Mouse (Mus musculus) midbrain, embryonic 14.5 days (tissue): Measurements from ENCODE around the gene Nt5c2. TPM values are rescaled to one million over a fixed set of nuclear protein-coding genes. Genes with fewer than 3 reads are reported as not detected.

Experiments
- ATAC-seq: fragments of 200-750 bp; cut with Nextera tagmentation; 2 replicates; pipeline ENCODE4 v1.8.0; 2017; ENCODE audit warnings: moderate number of reproducible peaks, moderate library complexity; ENCODE audit not compliant: low FRiP score, low TSS enrichment
- DNase-seq: peaks from one replicate; pipeline ENCODE4 v3.0.0-alpha.2; 2015
- H3K27ac ChIP-seq: fragments of 300-500 bp; sonication (generic); replicated peaks from 2 replicates; pipeline ENCODE4 v1.5.1; 2014; ENCODE audit warnings: mild to moderate bottlenecking, low read depth, low read length, moderate library complexity
- H3K27me3 ChIP-seq: fragments of 300-500 bp; sonication (generic); 2 replicates; pipeline ENCODE4 v1.6.1; 2014; ENCODE audit warnings: low read length, control low read depth, mixed read lengths; ENCODE audit not compliant: control insufficient read depth, insufficient read depth
- H3K36me3 ChIP-seq: fragments of 300-500 bp; sonication (generic); 2 replicates; pipeline ENCODE4 v1.6.1; 2014; ENCODE audit warnings: low read length, control low read depth; ENCODE audit not compliant: control insufficient read depth, insufficient read depth
- H3K4me1 ChIP-seq: fragments of 300-500 bp; sonication (generic); 2 replicates; pipeline ENCODE4 v1.6.1; 2014; ENCODE audit warnings: mild to moderate bottlenecking, antibody characterized with exemption, low read length, control low read depth; ENCODE audit not compliant: control insufficient read depth, insufficient read depth
- H3K4me2 ChIP-seq: fragments of 300-500 bp; sonication (generic); 2 replicates; pipeline ENCODE4 v1.6.1; 2014; ENCODE audit warnings: mild to moderate bottlenecking, low read length, moderate library complexity
- H3K4me3 ChIP-seq: fragments of 300-500 bp; sonication (generic); replicated peaks from 2 replicates; pipeline ENCODE4 v1.5.1; 2014; ENCODE audit warnings: low read depth, low read length
- H3K9ac ChIP-seq: fragments of 300-500 bp; sonication (generic); replicated peaks from 2 replicates; pipeline ENCODE4 v1.6.1; 2014; ENCODE audit warnings: mild to moderate bottlenecking, low read length, moderate library complexity
- H3K9me3 ChIP-seq: fragments of 300-500 bp; sonication (generic); 2 replicates; pipeline ENCODE4 v1.6.1; 2016; ENCODE audit warnings: low read length, control low read depth, mixed read lengths; ENCODE audit not compliant: control insufficient read depth
- WGBS: fragments of 180-500 bp; shearing (Covaris S2); extraction: QIAGEN DNeasy Blood & Tissue Kit; methylation state at CpG from one replicate; pipeline ENCODE4 v1.1.7; 2014; 5-methylcytosine and 5-hydroxymethylcytosine counted together
- polyA plus RNA-seq: library from polyadenylated mRNA; unstranded; fragments of >200 nt; fragmentation: Nextera tagmentation; extraction: Ambion mirVana; gene quantifications from 2 replicates; pipeline ENCODE4 v1.2.1, GENCODE M21; 2014

Nt5c2 gene
- polyA plus RNA-seq, 1 experiment from 2014 or later, result 89.9 TPM

DNA sequence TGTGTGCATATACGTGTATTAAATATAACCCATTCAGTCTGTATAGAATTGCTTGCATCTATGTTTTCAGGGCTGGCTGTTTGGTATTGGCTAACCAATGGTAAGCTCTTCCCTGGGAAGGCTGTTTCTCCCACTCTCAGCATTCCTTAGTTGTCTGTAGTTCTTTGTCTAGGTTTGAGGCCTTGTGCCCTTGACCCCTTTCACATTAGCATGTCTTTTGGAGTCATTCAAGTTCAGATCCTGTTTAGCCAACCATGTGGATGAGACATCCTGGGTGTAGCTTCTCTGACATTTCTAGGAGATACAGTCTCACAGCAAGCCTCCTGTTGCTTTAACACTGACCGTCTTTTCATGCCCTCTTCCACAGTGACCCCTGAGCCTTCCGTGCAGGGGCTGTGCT, 178.9 kb downstream of the Nt5c2 start:
- H3K36me3 ChIP-seq, result no peaks in the 10 kb centered on the region
- H3K4me3 ChIP-seq, result no peak overlapping the region
- H3K4me1 ChIP-seq, result no peaks in the 10 kb centered on the region
- H3K27ac ChIP-seq, result no peak overlapping the region
- no peak for ATAC-seq
- WGBS, result 72% methylated on average over 3 of the region's 3 CpGs
- no peaks in the 10 kb centered on the region for H3K9me3 ChIP-seq
- H3K27me3 ChIP-seq, result no peaks in the 10 kb centered on the region
- H3K9ac ChIP-seq, result no peak overlapping the region
- no peak overlapping the region for H3K4me2 ChIP-seq
- DNase-seq, result no peak

DNA sequence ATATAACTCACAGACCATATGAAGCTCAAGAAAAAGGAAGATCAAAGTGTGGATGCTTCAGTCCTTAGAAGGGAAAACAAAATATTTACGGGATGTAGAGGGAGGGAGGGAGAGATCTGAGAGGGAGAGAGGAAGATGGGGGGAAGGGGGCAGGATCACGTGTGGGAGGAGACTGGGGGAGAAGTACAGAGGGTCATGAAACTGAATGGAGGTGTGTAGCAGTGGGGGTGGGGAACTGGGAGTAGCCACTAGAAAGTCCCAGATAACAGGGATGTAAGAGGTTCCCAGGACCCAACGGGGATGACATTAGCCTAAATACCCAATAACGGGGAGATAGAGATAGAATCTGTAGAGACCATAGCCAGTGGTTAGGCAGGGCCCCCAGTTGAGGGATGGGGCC, 179.6 kb downstream of the Nt5c2 start:
- DNase-seq, result no peak
- Histone ChIP-seq H3K4me2 (no peak overlapping the region), H3K9ac (no peak overlapping the region), H3K36me3 (no peaks in the 10 kb centered on the region), H3K27me3 (no peaks in the 10 kb centered on the region), H3K4me1 (no peaks in the 10 kb centered on the region), H3K9me3 (no peaks in the 10 kb centered on the region), H3K27ac (no peak overlapping the region), H3K4me3 (no peak overlapping the region)
- no peak for ATAC-seq
- 74% methylated on average over 4 of the region's 4 CpGs for WGBS

DNA sequence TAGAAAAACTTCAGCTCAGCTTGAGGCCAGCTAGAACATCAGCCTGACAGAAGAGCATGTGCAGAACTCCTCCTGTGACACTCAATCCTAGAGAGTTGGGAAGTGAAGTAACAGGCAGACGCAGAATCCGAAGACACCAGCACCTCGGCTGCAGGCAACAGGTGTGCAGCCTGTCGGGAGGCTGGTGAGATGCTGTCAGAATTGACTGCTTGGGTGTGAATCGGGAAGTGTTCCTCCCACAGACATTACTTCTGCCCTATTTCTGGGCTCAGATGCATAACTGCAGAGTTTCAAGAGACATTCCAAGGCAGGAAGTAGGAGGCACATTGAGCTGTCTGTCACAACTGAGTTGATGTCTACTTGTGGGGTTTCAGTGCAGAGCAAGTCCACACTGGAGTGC, 180.7 kb downstream of the Nt5c2 start:
- ATAC-seq (no peak), DNase-seq (no peak)
- H3K4me2 ChIP-seq, result no peak overlapping the region
- no peak overlapping the region for H3K9ac ChIP-seq
- H3K4me3 ChIP-seq, result no peak overlapping the region
- no peak overlapping the region for H3K27ac ChIP-seq
- no peaks in the 10 kb centered on the region for H3K9me3 ChIP-seq
- H3K27me3 ChIP-seq, result no peaks in the 10 kb centered on the region
- no peaks in the 10 kb centered on the region for H3K36me3 ChIP-seq
- WGBS, result 92% methylated on average over 5 of the region's 5 CpGs
- no peaks in the 10 kb centered on the region for H3K4me1 ChIP-seq

Other genes starting within 250 kb of the Nt5c2 start
- gene Ina, start 455 bp downstream of the Nt5c2 start, polyA plus RNA-seq, result 605 and 611 TPM in 2 replicates
- 32.2 and 33.6 TPM in 2 replicates for gene Pcgf6, start 35.8 kb upstream of the Nt5c2 start, polyA plus RNA-seq
- 8.8 and 10.5 TPM in 2 replicates for gene Taf5, start 52.6 kb upstream of the Nt5c2 start, polyA plus RNA-seq
- 1,314 and 1,712 TPM in 2 replicates for gene Usmg5, start 75.5 kb upstream of the Nt5c2 start, polyA plus RNA-seq
- gene Pdcd11, start 75.6 kb upstream of the Nt5c2 start, polyA plus RNA-seq, result 7.2 and 7.3 TPM in 2 replicates
- 0.45 and 0.49 TPM in 2 replicates for gene Calhm2, start 123.1 kb upstream of the Nt5c2 start, polyA plus RNA-seq
- not detected in 2 replicates for gene Calhm1, start 129.1 kb upstream of the Nt5c2 start, polyA plus RNA-seq
- gene Calhm3, start 142.6 kb upstream of the Nt5c2 start, polyA plus RNA-seq, result not detected in 2 replicates
- 9.6 and 11.4 TPM in 2 replicates for gene Neurl1a, start 163.7 kb upstream of the Nt5c2 start, polyA plus RNA-seq